Mouse (Mus musculus) monocyte, adult 2 months (primary cell): ENCODE results near the gene Six4.
A peak's percentile ranks its signal among the peaks of the same experiment; 100 is the strongest.
"Not testable (repeated sequence)": the region's sequence is repeated elsewhere in the genome, so short reads cannot be mapped to it uniquely, and the experiment has no call there.

Experiments
- DNase-seq, 2 experiments: peaks; one replicate each; pipeline ENCODE4 v3.0.0; 2022; ENCODE audit warnings: low spot score in 2 of 2, low read depth in 1 of 2

The Six4 gene

DNA sequence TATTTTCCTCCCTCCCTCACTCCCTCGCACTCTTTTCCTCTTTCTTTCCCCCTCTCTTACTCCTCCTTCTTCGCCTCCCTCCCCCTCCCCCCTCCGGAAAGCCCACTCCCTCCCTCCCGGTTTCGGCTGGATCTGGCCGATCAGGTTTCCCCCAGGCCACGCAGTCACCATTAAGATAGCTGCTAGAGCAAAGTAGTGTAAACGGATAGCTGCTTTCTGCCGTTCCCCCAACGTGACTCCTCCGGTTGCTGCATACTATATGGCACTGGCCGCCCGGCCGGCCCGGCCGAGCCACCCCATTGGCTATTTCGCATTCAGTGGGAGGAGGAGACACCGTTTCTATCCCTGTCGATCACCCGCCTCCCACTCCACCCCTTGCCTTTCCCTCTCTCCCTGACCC is at the start of gene Six4:
Six4 (minus strand) TSS at position 261 of the 400 bp plus-strand sequence.
- DNase-seq = no peak

DNA sequence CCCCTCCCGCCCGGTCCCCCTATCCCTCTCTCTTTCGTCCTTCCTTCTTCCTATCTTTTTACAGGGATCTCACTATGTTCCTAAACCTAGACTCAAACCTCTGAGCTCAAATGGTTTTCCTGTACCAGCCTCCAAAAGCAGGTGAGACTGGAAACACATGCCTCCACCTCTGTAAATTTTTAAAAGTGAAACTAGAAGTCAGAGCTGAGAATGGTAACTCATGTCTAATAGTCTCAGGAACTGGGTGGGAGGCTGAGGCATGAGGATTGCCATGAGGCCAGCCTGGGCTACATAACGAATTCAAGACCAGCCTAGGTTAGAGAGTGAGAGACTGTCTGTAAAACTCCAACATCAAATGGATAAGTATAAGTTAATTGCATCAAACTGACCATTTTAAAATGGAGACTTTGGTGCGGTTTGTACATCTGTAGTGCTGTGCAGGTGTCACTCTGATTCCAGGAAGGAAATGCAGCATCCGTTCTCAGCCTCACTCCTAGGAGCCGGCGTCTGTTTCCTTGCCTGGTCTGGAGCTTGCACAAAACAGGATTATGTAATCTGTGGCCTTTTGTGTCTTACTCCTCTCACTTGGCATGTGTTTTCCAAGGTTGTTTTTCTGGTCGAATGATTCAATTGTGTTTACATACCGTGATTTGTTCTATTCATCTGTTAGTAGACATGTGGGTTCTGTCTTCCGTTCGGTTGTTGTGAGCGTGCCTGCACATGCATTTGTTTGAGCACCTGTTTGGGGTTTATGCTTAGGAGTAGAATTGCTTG is 49.3 kb upstream of the Six4 start:
- DNase-seq = no peak

DNA sequence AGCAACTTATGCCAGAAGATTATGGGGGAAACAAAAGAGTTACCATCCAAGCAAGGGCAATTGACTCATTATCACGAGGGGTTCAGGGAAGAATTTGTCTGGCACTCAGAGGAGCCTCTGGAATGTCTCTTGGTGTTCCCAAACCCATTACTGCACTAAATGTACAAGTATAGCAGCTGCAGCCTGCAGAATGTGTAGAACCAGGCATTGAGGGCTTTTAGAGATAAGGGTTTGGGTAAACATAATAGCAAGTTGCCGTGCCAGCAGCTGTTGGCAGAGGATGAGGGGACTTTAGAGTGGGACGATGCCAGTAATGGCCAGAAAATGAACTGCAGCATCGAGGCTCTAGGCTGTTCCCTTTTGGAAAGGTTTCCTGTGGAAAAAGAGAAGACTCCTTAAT is 47.1 kb upstream of the Six4 start:
- DNase-seq = no peak

DNA sequence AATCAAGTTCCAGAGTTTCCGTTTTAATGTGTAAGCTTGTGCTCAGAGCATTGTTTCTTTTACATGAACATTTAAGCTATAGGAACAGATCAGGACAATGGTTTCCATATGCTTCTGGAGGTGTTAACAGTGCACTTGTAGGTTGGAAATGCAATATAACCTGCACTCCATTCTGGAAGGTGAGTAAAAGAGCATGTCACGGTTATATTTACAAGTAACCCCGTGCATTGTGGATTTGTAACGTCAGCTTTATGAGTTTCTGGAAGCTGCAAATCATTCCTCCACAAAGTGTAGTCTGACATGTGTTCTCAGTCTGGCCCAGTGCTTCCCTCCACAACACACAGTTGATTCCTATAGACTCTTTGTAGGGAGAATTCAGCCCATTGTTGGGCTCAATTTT is 40.9 kb upstream of the Six4 start:
- DNase-seq = no peak

DNA sequence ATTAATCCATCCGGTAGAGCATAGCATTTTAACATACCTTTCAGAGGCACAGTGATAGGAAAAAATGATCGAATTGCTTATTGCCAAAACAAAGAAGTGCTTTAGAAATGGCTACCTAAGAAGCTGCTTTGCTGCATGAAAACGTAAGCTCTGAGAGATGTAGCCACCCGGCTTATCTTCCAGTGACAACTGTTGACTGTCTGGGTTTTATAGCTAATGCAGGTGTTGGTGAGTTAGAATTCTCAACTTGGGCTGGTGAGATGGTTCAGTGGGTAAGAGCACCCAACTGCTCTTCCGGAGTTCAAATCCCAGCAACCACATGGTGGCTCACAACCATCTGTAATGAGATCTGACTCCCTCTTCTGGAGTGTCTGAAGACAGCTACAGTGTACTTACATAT is 37.8 kb upstream of the Six4 start:
- DNase-seq = not testable (repeated sequence)

DNA sequence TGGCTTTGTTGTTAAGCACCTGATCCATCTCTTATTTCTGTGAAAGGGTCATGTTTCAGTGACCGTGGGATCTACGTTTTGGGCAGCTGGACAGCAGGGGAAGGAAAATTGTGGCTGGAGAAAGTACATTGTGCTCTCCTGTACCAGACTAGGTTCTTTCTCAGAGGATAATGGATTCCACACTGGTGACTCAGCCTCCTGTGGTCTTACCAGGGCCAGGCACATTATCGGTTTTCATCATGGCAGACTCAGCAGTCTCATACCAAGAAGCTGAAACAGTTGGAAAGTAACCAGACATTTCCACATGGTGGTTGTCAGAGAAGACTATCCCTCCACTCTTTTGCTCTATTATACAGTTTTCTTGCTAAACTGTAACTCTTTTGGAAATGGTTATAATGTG is 34.0 kb upstream of the Six4 start:
- DNase-seq = no peak

DNA sequence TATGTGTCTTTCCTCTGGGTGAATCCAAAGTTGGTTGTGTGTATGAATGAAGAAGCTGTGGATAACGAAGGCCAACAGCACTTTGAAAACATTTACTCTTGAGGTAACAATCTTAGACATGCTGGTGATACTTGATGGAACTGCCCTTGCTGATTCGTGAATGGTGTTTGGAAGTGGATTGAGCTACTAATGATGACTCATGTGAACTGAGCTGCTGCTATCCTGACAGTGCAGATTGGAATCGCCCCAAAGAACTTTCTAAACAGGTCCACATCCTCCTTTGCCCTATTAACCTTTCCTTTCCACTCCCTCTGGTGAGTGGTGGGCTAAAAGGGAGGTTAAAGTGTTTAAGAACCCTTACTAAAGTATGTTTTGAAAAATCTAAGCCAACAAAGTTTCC is 27.5 kb upstream of the Six4 start:
- DNase-seq = no peak

DNA sequence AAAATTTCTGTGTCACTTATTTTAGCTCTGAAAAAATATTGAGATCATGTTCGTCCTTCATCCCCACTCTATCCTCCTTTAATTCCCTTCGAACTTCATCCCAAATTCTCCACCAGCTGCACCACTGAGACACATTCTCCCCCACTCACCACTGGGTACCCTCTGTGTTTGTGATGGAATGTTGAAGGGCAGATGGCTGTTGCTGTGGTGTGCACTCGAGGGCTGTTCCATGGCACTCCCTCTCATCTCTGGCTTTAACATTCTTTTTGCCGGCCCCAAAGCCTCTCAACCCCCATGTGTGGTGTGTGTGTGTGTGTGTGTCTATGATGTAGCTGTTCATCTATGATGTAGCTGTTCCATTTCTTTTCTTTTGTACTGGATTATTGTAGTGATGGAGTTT is 12.0 kb upstream of the Six4 start:
- DNase-seq = no peak

DNA sequence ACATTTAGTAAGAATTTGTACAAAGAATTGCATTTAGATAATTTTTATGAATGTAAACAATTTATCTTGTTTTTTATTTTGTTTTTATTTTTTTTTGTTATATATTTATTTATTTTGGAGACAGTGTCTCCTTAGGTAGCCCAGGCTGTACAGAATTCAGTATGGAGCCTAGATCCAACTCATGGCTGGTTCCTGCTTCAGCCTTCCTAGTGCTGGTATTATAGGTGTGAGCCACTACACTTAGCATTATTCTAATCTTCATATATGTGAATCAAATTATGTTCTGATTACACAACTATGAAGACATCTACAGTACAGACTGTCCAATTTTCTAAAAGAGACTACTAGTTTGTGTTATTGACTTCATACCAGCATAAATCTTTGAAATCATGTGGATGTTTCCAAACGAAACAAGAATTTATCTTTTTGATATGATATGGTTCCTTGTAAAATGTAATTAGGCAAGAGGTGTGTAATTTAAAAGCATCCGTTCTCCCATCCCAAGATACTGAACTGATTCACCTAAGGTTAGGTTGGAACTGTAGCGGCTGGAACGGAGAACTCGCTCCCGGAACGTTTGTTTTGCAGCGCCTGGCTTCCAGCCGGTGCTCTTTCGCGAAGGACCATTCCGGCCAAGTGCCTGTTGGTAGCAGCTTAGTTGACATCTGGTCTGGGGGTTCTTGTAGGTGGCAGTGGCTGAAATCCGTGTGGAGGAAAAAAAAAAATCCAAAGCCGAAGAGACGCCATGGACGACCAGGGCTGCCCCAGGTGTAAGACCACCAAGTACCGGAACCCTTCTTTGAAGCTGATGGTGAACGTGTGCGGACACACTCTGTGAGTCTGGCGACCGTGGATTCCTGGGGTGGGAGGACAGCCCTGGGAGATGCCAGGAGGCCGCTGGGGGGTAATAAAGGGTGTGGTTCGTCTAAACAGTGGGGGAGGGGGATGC is 10.1 kb upstream of the Six4 start, which contains the start of gene Mnat1:
Mnat1 (plus strand) TSS at position 625 of the 949 bp plus-strand sequence.
- peak; percentile 21 to 67 for DNase-seq

DNA sequence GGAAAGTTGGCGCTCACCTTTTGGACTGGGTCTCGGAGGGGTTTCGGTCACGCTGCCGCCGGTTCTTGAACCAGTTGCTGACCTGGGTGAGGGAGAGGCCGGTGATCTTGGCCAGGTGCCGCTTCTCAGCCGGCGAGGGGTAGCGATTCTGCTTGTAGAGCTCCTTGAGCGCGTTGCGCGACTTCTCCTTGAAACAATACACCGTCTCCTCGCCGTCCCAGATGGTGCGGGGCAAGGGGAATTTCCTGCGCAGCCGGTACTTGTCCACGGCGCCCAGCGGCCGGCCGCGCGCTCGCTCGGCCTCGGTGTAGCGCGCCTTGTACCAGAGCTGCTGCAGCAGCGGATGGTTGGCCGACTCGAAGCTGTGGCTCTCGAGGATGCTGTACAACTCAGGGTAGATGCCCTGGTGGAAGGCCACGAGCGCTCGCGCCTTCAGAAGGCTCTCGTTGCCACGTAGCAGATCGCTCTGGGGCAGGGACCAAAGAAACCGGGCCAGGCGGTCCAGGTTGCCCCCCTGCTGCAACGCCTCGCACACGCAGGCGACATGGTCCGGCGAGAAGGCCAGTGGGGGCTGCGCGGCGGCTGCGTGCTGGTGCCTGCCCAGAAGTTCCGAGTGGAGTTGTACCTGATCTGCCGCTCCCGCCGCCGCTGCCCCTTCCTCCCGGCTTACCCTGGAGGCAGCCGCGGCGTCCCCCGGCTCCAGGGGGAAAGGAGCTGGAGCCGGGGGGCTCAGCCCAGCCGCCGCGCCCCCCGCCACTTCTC is 749 bp downstream of the Six4 start:
- no peak for DNase-seq

DNA sequence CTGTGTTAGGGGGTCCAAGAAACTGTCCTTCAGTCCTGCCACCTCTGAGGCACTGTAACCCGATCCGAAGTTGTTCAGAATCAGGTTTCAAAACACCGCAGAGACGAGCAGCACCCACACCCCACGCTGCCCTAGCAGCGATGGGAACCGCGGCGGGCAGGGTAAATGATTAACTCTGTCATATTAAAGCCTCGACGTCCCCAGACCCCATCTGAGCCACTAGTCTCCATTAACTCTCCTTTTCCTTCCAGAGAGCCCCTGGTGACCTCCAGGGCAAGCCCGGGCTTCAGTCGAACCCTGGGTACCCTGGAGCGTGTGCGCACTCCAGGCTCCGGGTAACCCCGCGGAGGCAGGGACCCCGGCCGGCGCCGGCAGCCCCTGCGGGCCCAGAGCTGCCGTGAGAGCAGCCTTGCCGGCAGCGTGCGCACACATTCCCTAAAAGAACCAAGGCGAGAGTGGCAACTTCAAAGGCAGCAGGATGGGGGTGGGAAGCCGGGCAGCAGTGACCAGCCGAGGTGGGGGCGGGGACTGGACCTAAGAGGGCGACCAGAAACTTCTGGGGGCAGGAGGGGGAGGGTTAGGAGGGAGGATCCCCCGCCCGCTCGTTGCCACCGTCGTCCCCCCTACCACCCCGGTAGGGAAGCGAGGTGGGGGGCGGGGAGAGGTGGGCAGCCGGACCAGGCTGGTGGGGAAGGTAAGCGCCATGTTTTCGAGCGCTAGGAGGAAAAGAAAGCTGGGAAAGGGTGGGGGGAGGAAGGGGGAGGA is 1.5 kb downstream of the Six4 start:
- no peak for DNase-seq

DNA sequence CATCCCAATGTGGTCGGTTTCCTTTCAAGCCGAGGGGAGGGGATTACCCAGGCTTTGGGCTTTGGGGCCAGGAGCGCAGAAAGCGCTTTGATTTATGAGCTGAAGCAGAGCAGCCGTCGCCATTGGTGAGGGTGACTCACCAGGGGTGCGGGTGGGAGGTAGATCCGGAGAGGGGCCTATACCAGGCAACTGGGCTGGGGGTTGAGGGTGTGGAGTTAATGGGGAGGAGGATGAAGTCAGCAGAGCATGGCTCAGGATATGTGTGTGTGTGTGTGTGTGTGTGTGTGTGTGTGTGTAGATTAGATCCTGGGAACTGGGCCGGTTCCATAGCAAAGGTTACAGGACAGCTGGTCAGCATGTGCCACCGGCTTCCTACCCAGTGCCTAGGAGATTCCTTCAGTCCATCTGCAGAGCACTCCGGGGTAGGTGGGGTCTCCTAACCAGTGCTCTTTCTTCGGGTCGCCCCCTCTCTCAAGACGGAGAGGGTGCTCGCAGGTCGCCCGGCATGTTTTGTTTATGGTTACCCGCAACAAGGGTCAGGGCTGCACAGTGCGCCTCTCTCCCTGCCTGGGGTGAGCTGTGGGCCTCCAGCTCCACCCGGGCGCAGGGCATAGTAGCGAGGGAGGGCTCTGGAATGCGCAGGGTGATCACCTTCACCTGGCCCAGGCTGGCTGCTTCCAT is 2.7 kb downstream of the Six4 start:
- DNase-seq = no peak

DNA sequence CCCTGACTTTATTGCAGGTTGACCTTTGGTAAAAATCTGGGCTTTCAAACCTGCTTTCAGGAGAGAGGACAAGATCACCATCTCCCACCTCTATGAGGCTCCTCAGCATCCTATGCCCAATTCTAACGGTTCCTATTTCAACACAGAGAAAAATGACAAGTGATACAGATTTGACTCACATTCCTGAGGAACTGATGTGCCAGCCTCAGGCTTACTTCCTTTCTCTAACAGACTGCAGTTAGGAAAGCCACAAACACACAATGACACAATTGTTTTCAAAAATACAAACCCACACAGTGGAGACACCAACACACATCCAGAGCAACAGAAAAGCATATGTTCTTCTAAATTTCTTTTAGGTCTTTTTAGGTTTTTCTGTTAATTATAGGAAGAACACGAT is 5.4 kb downstream of the Six4 start:
- DNase-seq = no peak

DNA sequence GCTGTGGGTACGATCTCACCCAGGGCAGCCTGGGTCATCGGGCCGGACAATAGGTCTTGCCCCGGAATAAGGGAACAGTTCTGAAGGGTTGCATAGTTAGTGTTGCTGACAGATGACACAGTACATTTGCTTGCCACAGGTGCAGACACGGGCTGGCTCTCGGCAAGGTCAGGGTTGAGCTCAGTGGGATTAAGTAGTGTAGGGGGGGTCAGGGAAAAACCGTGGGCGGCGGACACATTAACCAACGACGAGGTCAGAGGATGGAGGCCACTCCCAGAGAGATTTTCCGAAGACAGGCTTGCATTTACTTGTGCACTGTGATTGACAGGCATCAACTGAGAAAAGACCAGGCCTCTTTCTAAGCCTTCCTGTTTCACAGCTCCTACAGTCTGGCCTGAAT is 9.5 kb downstream of the Six4 start:
- no peak for DNase-seq

DNA sequence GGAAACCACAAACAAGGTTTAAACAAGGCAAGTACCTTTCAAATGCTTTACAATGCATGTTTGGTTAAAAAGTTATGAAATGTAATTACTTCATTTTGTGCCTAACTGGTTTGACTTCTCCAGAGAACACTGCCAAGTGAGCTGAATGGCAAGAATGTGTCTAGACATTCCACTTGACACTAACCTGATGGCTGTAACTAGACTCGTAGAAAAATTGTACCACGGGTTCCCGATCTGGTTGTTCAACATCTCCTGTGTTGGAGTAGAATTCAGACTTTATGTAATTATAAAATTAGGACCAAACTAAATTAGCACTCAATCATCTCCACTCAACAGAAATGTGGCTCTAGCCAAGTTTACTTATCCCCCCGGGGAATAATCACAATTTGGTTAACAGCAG is 14.7 kb downstream of the Six4 start:
- no peak for DNase-seq

DNA sequence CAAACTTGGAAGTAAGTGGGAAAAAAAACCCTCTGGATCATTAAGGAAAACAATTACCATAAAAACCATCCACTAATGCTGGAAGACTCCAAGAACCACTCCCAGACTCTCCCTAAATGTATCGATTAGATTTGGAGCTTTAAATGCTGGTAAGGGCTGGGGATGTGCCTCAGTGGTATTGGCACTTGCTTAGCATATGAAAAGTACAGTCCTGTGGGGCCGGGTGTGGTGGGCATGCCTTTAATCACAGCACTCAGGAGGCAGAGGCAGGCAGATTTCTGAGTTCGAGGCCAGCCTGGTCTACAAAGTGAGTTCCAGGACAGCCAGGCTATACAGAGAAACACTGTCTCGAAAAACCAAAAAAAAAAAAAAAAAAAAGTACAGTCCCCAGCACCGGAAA is 17.1 kb downstream of the Six4 start:
- not testable (repeated sequence) for DNase-seq

DNA sequence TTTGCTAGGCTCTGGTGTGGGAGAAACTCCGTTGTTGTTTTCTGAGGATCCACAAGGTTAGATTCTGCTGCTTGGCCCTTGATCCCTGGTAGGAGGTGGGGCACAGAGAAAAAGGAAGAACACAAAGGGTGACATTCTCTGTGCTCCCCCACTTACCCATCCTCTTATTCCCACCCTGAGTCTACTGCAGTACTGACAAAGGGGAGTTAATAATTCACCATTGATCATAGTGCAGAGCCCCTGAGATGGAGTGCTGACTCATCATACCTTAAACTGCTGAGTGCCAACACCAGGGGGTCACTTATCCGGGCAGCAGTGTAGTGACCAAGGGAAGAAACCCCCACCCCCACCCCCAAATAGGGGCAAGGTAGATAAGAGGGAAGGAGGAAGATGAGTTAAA is 18.7 kb downstream of the Six4 start:
- no peak for DNase-seq

DNA sequence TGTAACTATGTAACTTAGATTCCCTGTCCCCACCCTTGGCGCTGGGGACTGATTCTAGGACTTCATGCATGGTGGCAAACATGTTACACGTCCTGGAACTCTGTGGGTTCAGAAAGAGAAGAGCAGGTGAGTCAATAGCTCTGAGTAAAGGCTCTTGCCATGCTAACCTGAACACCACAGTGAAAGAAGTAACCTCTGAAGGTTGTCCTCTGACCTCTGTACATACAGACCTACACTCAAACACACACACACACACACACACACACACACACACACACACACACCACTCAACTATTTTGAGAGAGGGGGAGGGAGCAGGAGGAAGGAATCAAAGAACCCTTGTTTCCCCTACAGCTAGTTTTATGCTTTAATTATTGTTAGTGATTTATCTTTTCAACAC is 19.1 kb downstream of the Six4 start:
- no peak for DNase-seq

DNA sequence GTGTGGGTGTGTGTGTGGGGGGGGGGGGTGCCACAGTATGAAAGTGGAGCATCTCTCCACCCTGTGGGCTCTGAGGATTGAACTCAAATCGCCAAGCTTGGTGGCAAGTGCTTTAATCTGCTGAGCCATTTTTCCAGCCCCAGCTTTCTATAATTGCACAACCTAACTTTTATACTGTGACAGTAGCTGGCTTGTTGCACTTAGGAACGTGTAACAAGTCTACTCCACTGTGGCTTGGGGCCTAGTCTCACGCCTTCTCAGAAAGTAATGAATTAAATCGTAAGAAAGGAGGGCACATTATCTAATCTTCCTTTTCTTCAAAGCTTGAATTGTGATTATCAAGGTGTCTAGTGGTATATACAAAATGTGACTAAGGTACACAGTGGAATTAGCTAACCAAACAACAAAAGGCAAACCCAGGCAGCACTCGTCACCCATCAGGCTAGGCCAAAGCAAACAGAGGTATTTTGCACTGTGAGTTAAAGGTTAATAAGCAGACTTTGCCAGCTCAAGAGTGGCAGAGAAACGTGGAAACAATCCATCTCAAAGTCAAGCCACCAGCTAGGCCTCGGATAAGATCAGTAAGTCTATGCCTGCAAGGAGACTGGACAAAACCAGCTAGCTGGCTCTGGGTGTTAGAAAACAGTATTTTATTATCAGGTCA is 22.5 kb downstream of the Six4 start:
- no peak for DNase-seq

DNA sequence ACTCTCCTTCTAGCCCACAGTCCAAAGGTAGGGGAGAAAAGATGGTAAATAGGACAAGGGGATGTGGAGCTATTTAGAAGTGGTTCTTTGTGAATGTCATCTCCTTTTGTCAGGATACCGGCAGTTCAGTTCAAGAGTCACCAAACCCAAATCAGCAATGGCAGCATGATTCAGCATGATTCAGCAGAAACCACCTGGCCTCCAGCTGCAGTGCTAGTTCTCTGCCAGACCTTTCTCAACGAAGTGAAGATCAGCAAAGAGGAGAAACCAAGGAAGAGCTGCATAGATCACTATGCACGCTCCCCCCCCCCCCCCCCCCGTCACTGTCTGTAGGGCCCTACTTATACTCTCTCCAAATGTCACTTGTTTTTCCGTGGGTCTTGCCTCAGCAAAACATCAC is 24.3 kb downstream of the Six4 start:
- no peak for DNase-seq
